ENCODE assay signal across 1 mouse cellular context in genomic region chr5:31219911-31220447, GRCm38 (mm10).
TF ChIP-seq lines count a peak whose summit lies in the region.

No protein-coding gene starts in this region.

TF ChIP-seq in MEL, 35 proteins besides CTCF, POLR2A, EP300 and RAD21:
- TF ChIP-seq POLR2AphosphoS5 (IDR thresholded peaks at IDR 0.05; ENCODE audit: borderline replicate concordance, low read depth, low read length) (no peak), POLR2AphosphoS2 (IDR thresholded peaks at IDR 0.05; ENCODE audit: low read length) (no peak), ZKSCAN1 (IDR thresholded peaks at IDR 0.05; ENCODE audit: low read depth, low read length) (no peak), JUND (IDR thresholded peaks at IDR 0.05; ENCODE audit: low read depth, low read length) (no peak), GABPA (IDR thresholded peaks at IDR 0.05; ENCODE audit: low read depth, low read length) (0 out of 2 replicates have a peak, but pooled peaks have one; percentile 30), ELF1 (IDR thresholded peaks at IDR 0.05; ENCODE audit: low read depth, low read length) (no peak), UBTF (IDR thresholded peaks at IDR 0.05; ENCODE audit: borderline replicate concordance, insufficient read depth, low read depth, low read length) (peak; percentile 82; the same call in 1 of the 2 replicates), ZNF384 (IDR thresholded peaks at IDR 0.05; ENCODE audit: low read depth, low read length) (no peak), CHD1 (IDR thresholded peaks at IDR 0.05; ENCODE audit: low read depth, low read length) (no peak), TBP (IDR thresholded peaks at IDR 0.05; ENCODE audit: low read depth, low read length) (peak; percentile 49; the same call in 1 of the 2 replicates), GATA1 (IDR thresholded peaks at IDR 0.05; ENCODE audit: low read depth, low read length) (no peak)
